Mouse (Mus musculus): ENCODE data around the gene Tlcd1.

DNA sequence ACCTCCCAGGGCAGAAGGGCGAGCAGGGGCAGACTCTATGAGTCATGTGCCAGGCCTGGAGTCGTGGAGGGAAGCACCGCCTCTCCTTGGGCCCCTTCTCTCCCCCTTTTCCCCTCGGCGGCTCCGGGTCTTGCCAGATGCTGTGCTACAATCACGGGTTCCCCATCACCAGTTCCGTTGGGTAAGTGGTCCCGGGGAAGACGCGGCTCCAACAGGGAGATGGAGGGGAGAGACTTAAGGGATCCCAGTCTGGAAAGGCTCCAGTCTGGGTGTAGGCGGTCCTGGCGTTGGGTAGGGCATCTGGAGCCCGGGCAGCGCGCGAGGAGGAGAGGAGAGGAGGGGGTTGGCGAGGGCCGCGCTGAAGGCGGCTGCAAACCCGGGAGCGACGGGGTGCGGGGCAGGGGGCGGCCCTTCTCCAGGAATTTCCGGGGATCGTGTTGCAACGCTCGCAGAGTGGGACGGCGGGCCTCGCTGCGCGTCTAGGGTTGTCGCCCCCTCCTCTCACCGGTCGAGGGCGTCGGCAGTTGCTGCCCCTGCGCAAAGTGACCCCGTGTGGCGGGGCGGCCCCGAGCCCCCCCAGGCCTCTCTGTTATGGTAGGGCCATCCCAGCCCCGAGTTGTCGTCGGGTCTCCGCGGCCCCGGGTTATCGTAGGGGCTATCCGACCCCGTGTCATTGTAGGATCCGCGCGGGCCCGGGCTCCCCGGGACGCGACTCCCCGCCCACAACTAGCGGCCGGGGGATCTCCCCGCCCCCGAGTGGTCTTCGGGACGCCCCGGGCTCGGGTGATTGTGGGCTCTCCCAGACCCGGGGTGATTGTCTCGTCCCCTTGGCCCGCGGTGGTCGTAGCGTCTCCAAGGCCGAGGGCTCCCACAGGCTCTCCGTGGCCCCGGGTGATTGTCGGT, 12.1 kb downstream of the Tlcd1 start, which contains the start of gene Rab34:
- TF ChIP-seq CHD2 (IDR thresholded peaks at IDR 0.05; ENCODE audit: low read length): no peak
- no peak for TF ChIP-seq MYC (IDR thresholded peaks at IDR 0.05; ENCODE audit: low read depth, low read length)
- TF ChIP-seq CTCF (IDR thresholded peaks at IDR 0.05 in 2 of 3, conservative IDR thresholded peaks at IDR 0.05 in 1 of 3; ENCODE audit: control insufficient read depth in 1 of 3, insufficient read depth in 1 of 3, low read depth in 2 of 3, low read length in 3 of 3, poor library complexity in 1 of 3, severe bottlenecking in 1 of 3): no peak
- TF ChIP-seq ETS1 (IDR thresholded peaks at IDR 0.05; ENCODE audit: low read depth, low read length): no peak
- TF ChIP-seq MAZ (IDR thresholded peaks at IDR 0.05; ENCODE audit: low read depth, low read length): peak; percentile 34; the same call in 1 of the 2 replicates
- TF ChIP-seq MAX (IDR thresholded peaks at IDR 0.05; ENCODE audit: low read length): no peak
- peak in 1 of 2 experiments; percentile 12; a peak in 1 of 4 replicates for TF ChIP-seq POLR2A (IDR thresholded peaks at IDR 0.05; ENCODE audit: control insufficient read depth in 1 of 2, insufficient read depth in 1 of 2, low read depth in 1 of 2, low read length in 2 of 2, poor library complexity in 1 of 2)
- TF ChIP-seq RAD21 (IDR thresholded peaks at IDR 0.05; ENCODE audit: low read depth, low read length): no peak
- TF ChIP-seq TAL1 (IDR thresholded peaks at IDR 0.05; ENCODE audit: low read length): no peak
- TF ChIP-seq GATA1 (IDR thresholded peaks at IDR 0.05; ENCODE audit: low read depth, low read length): no peak
- no peak for TF ChIP-seq TCF12 (IDR thresholded peaks at IDR 0.05; ENCODE audit: low read depth, low read length)
- TF ChIP-seq RCOR1 (IDR thresholded peaks at IDR 0.05; ENCODE audit: low read depth, low read length): no peak
- no peak for TF ChIP-seq EP300 (IDR thresholded peaks at IDR 0.05; ENCODE audit: low read depth in 1 of 2, low read length in 2 of 2)
- no peak for TF ChIP-seq ZC3H11A (IDR thresholded peaks at IDR 0.05; ENCODE audit: low read depth, low read length)

All from MEL (cell line).